Mouse (Mus musculus) heart, adult 2 months (tissue): Measurements from ENCODE around the gene Stmnd1. TPM values are rescaled to one million over a fixed set of nuclear protein-coding genes. Genes with fewer than 3 reads are reported as not detected.

Experiments used
- DNase-seq, 2 experiments: peaks; one replicate each; pipeline ENCODE4 v3.0.0; 2021
- H3K27ac ChIP-seq: fragments of 200-600 bp; 2 replicates; pipeline ENCODE4 v1.8.1; 2022
- H3K27me3 ChIP-seq: fragments of 200-500 bp; 2 replicates; pipeline ENCODE4 v1.6.1; 2012; ENCODE audit warnings: mild to moderate bottlenecking, low read length, inconsistent platforms, mixed read lengths; ENCODE audit not compliant: control insufficient read depth, insufficient read depth
- H3K36me3 ChIP-seq: fragments of 200-500 bp; 2 replicates; pipeline ENCODE4 v1.6.1; 2012; ENCODE audit warnings: low read length, inconsistent platforms; ENCODE audit not compliant: control insufficient read depth, insufficient read depth
- H3K4me1 ChIP-seq: fragments of 200-500 bp; 2 replicates; pipeline ENCODE4 v1.6.1; 2011; ENCODE audit warnings: low read length; ENCODE audit not compliant: control insufficient read depth, insufficient read depth
- H3K4me3 ChIP-seq: fragments of 200-600 bp; 2 replicates; pipeline ENCODE4 v1.8.1; 2022
- H3K79me2 ChIP-seq: fragments of 200-500 bp; replicated peaks from 2 replicates; pipeline ENCODE4 v1.6.1; 2012; ENCODE audit warnings: mild to moderate bottlenecking, inconsistent platforms, low read length, moderate library complexity, mixed read lengths; ENCODE audit not compliant: control insufficient read depth, insufficient read depth
- H3K9ac ChIP-seq: fragments of 200-500 bp; 2 replicates; pipeline ENCODE4 v1.6.1; 2012; ENCODE audit warnings: low read depth, mild to moderate bottlenecking, control low read depth, inconsistent platforms, low read length, mixed read lengths
- CTCF ChIP-seq: fragments of 200-600 bp; IDR thresholded peaks from 2 replicates; pipeline ENCODE4 v1.8.1; 2022; ENCODE audit warnings: antibody characterized with exemption, mild to moderate bottlenecking, moderate library complexity
- EP300 ChIP-seq: fragments of 200-500 bp; IDR thresholded peaks from 2 replicates; pipeline ENCODE4 v1.6.1; 2011; ENCODE audit warnings: low read depth, low read length, control low read depth; ENCODE audit not compliant: insufficient read depth
- POLR2A ChIP-seq: fragments of 200-500 bp; IDR thresholded peaks from 2 replicates; pipeline ENCODE4 v1.6.1; 2011; ENCODE audit warnings: mild to moderate bottlenecking, low read depth, low read length, control low read depth; ENCODE audit not compliant: insufficient read depth
- WGBS: fragments of 180-500 bp; shearing (Covaris S2); methylation state at CpG from one replicate; pipeline ENCODE4 v1.1.7; 2018; 5-methylcytosine and 5-hydroxymethylcytosine counted together
- intact Hi-C: fragments of 180-260 bp; cut with DNase I; formaldehyde crosslinking; loops from one replicate; pipeline ENCODE4 v1.15.1; 2025
- polyA plus RNA-seq: library from polyadenylated mRNA; depleted of rRNA; stranded (reverse); fragments of >200 nt; gene quantifications from 2 replicates; pipeline ENCODE4 v1.2.3, GENCODE M21; 2012
- total RNA-seq, 2 experiments: library from RNA; stranded (reverse); gene quantifications; 2 replicates each; pipeline ENCODE4 v1.2.3; 2021

Stmnd1 gene
- total and polyA plus RNA-seq, 3 experiments, result 0.39 to 0.47 (median 0.47) TPM

- WGBS, result 95% methylated on average over 4 of the region's 4 CpGs
- Histone ChIP-seq H3K27me3 (no peaks in the 10 kb centered on the region), H3K4me3 (no peak overlapping the region), H3K79me2 (no peaks in the 10 kb centered on the region), H3K27ac (no peak overlapping the region), H3K4me1 (no peaks in the 10 kb centered on the region), H3K36me3 (no peaks in the 10 kb centered on the region), H3K9ac (no peak overlapping the region)
- no peak for DNase-seq
- intact Hi-C loops, result no loop called here
- no peak for TF ChIP-seq CTCF
- no peak for TF ChIP-seq POLR2A
- no peak for TF ChIP-seq EP300
These were observed 2.2 kb downstream of the Stmnd1 start for GRCm38 (mm10) chr13:46275701-46276100.

- Histone ChIP-seq H3K36me3 (no peaks in the 10 kb centered on the region), H3K27me3 (no peaks in the 10 kb centered on the region), H3K79me2 (no peaks in the 10 kb centered on the region), H3K27ac (no peak overlapping the region), H3K4me1 (no peaks in the 10 kb centered on the region), H3K4me3 (no peak overlapping the region), H3K9ac (no peak overlapping the region)
- TF ChIP-seq POLR2A (no peak), CTCF (no peak), EP300 (no peak)
- DNase-seq, result no peak
- intact Hi-C loops, result no loop called here
- 81% methylated on average over 2 of the region's 2 CpGs for WGBS
These were observed 9.0 kb downstream of the Stmnd1 start for GRCm38 (mm10) chr13:46282543-46282942.

GRCm38 (mm10) chr13:46287801-46288200, 14.3 kb downstream of the Stmnd1 start:
- no peak overlapping the region for H3K9ac ChIP-seq
- DNase-seq, result no peak
- H3K4me1 ChIP-seq, result no peaks in the 10 kb centered on the region
- H3K27me3 ChIP-seq, result no peaks in the 10 kb centered on the region
- intact Hi-C loops, result no loop called here
- H3K36me3 ChIP-seq, result no peaks in the 10 kb centered on the region
- no peaks in the 10 kb centered on the region for H3K79me2 ChIP-seq
- H3K27ac ChIP-seq, result no peak overlapping the region
- H3K4me3 ChIP-seq, result no peak overlapping the region
- WGBS, result 80% methylated on average over 8 of the region's 8 CpGs
- no peak for TF ChIP-seq CTCF
- TF ChIP-seq POLR2A, result no peak
- TF ChIP-seq EP300, result no peak

- DNase-seq, result no peak
- no peak overlapping the region for H3K27ac ChIP-seq
- 82% methylated on average over 5 of the region's 5 CpGs for WGBS
- no peaks in the 10 kb centered on the region for H3K4me1 ChIP-seq
- no peak overlapping the region for H3K9ac ChIP-seq
- no peaks in the 10 kb centered on the region for H3K36me3 ChIP-seq
- H3K79me2 ChIP-seq, result no peaks in the 10 kb centered on the region
- TF ChIP-seq POLR2A, result no peak
- no peak for TF ChIP-seq EP300
- TF ChIP-seq CTCF, result no peak
- no peaks in the 10 kb centered on the region for H3K27me3 ChIP-seq
- intact Hi-C loops, result no loop called here
- H3K4me3 ChIP-seq, result no peak overlapping the region
These were observed 14.9 kb downstream of the Stmnd1 start for GRCm38 (mm10) chr13:46288372-46288771.

GRCm38 (mm10) chr13:46290537-46290936, 17.0 kb downstream of the Stmnd1 start:
- H3K27ac ChIP-seq, result no peak overlapping the region
- 83% methylated on average over 1 of the region's 1 CpGs for WGBS
- TF ChIP-seq EP300, result no peak
- TF ChIP-seq POLR2A, result no peak
- TF ChIP-seq CTCF, result no peak
- no peak for DNase-seq
- no peaks in the 10 kb centered on the region for H3K79me2 ChIP-seq
- H3K27me3 ChIP-seq, result no peaks in the 10 kb centered on the region
- no peaks in the 10 kb centered on the region for H3K4me1 ChIP-seq
- no peak overlapping the region for H3K9ac ChIP-seq
- intact Hi-C loops, result no loop called here
- H3K36me3 ChIP-seq, result no peaks in the 10 kb centered on the region
- no peak overlapping the region for H3K4me3 ChIP-seq

- TF ChIP-seq POLR2A (no peak), EP300 (no peak), CTCF (no peak)
- H3K79me2 ChIP-seq, result no peaks in the 10 kb centered on the region
- no peaks in the 10 kb centered on the region for H3K4me1 ChIP-seq
- H3K9ac ChIP-seq, result no peak overlapping the region
- no peaks in the 10 kb centered on the region for H3K36me3 ChIP-seq
- H3K27ac ChIP-seq, result no peak overlapping the region
- intact Hi-C loops, result no loop called here
- H3K4me3 ChIP-seq, result no peak overlapping the region
- H3K27me3 ChIP-seq, result no peaks in the 10 kb centered on the region
- no peak for DNase-seq
These were observed 20.8 kb downstream of the Stmnd1 start for GRCm38 (mm10) chr13:46294365-46294764.

- WGBS, result 91% methylated on average over 4 of the region's 4 CpGs
- intact Hi-C loops, result no loop called here
- Histone ChIP-seq H3K36me3 (no peaks in the 10 kb centered on the region), H3K27me3 (no peaks in the 10 kb centered on the region), H3K9ac (no peak overlapping the region), H3K4me3 (no peak overlapping the region), H3K4me1 (no peaks in the 10 kb centered on the region), H3K27ac (no peak overlapping the region), H3K79me2 (no peaks in the 10 kb centered on the region)
- no peak for DNase-seq
- TF ChIP-seq EP300, result no peak
- TF ChIP-seq CTCF, result no peak
- no peak for TF ChIP-seq POLR2A
These were observed 24.2 kb downstream of the Stmnd1 start for GRCm38 (mm10) chr13:46297701-46298100.
